Mouse (Mus musculus) right cerebral cortex, adult 2 months (tissue): ENCODE measurements at regions not wholly inside any gene's neighbourhood (a gene's known extent, or its start where the extent isn't known, plus 50 kb on each side); places are given as distances from the start of the nearest gene placed in this dataset.

Experiments
- DNase-seq, 2 experiments: peaks; one replicate each; pipeline ENCODE4 v3.0.0; 2021 to 2022; ENCODE audit warnings: low spot score in 2 of 2

DNA sequence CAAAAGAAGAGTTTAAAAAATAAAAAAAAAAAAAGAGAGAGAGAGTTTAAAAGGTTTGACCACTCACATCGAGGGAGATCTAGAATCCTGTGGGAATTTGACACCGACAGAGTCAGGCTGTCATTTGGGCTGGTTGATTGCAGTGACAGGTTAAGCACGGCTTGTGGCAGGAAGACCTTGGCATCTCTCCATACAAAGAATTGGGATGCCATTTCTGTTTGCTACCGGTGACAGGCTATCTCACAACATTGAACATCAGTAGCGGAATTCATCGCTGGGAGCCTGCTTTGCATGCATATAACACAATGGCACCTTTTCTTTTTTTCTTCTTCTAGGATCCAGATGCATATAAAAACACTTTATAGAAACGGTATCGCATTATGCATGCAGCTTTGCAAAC is 53.7 kb upstream of the Gm26657 start:
- DNase-seq = no peak

DNA sequence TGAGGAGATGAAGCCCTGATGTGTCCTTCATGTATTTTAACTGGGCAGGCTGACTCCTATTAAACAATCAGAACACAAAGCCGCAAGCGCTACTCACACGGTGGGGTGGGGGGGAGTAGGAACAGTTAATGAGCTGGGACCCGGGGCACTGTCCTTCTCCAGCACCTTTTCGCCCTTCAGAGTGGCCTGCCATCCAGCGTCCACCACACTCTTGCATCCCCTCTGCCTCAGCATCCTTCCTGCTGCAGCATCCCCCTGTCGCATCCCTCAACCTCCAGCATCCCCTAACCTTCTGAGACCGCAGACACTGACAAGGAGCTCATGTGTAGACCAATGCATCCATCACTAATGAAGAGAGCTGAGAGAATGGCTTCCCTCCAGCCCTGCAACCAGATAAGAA is 54.2 kb upstream of the Gm26657 start:
- DNase-seq = no peak

DNA sequence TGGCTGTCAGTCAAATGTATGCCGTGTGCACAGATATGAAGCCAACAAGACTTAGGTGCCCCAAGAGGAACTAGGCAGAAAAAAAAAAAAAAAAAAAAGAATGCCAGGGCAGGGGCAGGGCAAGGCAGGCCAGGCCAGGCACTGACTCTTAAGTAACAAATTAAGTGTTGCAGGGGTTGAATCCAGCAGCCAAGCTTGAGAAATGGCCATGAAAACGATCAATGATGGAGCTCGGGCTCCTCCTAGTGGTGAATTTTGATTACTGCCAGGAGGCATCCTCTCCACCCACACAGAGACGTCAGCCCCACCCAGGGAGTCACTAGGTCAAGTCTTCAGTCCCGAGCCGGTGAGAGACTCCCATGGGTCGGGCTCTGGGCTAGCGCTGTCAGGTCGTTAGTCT is 54.7 kb upstream of the Gm26657 start:
- peak; percentile 86 to 89 for DNase-seq

GRCm38 (mm10) chr4:56684031-56684430 is 55.8 kb upstream of the Gm26657 start:
- DNase-seq = no peak

- DNase-seq = no peak
These were observed 58.7 kb upstream of the Gm26657 start for GRCm38 (mm10) chr4:56681121-56681520.

DNA sequence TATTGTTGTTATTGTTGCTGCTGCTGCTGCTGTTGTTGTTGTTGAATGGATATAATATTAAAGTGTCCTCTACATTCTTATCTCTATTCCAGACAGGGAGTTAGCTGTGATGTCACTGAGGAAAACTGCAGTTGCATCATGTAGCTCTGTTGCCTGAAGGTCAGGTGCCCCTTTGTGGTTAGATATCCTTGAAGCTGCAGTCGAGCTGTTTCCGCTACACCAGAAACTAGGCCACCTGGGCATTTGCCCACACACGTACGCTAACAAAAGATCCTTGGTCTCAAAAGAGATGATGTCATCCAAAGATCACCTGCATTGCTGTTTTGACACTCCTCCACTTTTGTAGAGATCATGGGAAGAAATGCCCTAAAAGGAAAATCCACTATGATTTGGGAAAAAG is 66.0 kb upstream of the Gm26657 start:
- no peak for DNase-seq

DNA sequence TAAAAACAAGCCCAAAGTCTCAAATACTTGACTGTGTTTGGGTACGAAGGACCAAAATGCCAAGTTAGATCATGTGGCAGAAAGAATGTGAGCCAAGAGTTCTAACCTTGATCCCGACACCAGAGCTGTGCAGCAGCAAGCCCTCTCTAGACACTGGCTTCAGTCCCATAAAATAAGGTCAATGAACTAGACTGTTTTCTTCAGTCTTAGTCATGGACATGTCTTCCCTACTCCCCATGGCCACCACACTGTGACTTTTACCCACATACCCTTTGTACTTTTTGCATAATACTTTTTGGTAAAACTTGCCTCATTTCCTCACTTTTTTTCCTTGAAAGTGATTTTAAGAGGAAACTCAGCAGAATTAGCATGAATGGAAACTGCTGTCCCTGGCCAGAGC is 74.9 kb upstream of the Gm26657 start:
- no peak for DNase-seq

DNA sequence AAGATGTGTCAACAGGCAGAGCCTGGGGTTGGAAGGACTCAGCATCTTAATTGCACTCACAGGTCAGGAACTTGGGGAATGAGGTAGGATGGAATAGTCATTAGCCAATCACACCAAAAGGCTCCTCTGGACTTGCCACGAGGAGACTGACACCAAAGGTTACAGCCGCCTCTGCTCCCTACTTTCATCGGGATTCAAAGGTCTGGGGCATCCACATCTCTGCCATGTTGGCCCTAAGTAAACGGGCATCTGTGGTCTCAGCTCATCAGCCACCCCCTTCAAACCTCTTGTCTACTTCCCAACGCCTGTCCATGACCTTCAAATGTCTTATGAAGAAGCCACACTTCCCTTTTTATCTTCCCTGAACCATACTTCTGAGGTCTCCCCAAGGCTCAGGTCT is 78.1 kb upstream of the Gm26657 start:
- no peak for DNase-seq

DNA sequence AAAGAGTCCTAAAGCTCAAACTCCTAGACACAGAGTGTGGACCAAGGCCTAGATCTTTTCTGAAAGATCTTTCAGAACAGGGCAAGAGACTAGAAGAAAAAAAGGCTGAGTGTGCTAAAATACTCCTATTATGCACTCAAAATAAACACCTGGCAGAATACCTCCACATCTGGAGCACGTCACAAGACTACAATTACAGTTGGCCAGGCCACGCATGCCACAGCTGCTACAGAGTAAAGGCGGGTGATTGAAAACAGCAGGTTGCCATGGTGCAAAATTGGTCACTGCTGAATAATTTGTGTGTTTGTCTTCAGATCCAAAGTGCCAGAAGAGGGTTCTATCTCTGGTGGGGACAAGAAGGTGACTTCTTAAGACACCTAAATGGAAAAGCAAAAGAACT is 82.8 kb upstream of the Gm26657 start:
- DNase-seq = no peak

DNA sequence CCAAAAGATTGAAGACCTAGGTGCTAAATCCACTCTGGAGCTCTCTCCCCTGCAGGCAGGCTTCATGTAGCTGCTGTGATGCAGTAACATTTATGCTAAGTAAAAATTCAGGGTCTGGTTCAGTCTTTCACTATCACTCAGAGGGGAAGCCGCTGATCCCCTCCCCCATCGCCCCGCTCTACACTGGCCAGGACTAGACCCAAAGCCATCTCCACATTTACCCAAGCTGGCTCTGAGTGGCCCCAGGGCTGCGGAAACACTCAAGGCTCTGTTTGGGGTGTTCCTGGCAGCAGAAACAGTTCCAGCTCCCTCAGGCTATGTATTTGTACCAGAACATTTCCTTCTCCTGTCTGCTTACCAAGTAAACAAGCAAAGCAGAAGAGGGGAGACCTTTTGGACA is 85.5 kb upstream of the Gm26657 start:
- DNase-seq = no peak

- DNase-seq = no peak
These were observed 87.1 kb upstream of the Gm26657 start for GRCm38 (mm10) chr4:56652819-56653218.

GRCm38 (mm10) chr4:56649731-56650130 is 90.1 kb upstream of the Gm26657 start:
- DNase-seq = no peak

- DNase-seq = peak; percentile 17 to 53
These were observed 95.6 kb upstream of the Gm26657 start for GRCm38 (mm10) chr4:56643999-56644962.

GRCm38 (mm10) chr4:56643491-56643890 is 96.4 kb upstream of the Gm26657 start:
- DNase-seq = no peak

DNA sequence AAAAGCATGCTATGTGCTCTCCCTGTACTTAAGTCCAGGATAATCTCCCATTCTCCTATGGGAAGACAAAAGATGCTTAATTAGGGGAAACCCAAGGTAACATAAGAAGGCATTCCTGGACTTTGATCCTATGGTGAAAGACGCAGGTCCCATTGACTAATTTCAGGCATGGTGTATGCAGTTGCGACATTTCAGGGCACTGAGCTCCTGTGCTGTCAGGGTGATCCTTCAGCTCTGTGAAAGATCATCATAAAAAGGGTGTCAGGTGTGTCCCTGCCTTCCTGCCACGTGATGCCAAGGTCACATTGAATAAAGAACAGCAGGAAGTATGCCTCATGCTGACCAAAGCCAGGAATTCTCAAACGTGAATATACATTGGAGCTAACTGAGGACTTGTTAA is 100.2 kb upstream of the Gm26657 start:
- DNase-seq = no peak

GRCm38 (mm10) chr4:56638704-56639478 is 101.0 kb upstream of the Gm26657 start:
- DNase-seq = no peak

DNA sequence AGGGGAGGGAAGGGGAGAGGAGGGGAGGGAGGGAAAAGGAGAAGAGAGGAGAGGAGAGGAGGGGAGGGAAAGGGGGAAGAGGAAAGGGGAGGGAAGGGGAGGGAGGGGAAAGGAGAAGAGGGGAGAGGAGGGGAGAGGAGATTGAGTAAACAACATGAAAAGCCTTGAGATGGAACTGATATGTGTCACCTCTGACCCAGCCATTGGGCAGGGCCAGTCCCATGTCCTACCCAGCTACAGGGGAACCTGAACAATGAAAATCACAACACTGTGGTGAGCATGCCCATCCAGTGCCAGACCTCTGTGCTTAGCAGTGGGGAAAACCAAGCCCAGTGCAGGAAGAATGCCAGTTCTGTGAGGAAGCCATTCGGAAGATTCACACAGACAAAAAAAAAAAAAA is 103.6 kb upstream of the Gm26657 start:
- DNase-seq = no peak

DNA sequence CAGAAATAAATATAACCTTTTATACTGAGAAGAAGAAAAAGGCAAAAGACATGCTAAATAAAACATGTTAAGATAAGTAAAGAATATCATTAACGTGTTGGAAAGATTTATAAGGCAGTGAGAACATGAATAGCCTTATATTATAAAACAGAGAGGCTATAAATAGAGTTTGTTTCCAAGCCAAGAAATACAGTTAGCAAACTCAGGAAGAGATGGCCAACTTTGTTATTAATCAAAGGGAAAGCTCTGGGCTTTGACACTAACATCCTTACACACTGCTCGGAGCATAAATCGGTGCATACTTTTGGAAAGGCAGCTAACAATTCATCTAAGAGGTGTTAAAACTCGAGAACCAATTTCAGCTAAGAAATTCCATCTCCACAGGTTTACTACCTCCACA is 106.3 kb upstream of the Gm26657 start:
- DNase-seq = no peak

- peak; percentile 21 to 39 for DNase-seq
These were observed 109.6 kb upstream of the Gm26657 start for GRCm38 (mm10) chr4:56630251-56630650.

GRCm38 (mm10) chr4:56627206-56627605 is 112.7 kb upstream of the Gm26657 start:
- DNase-seq = no peak

- DNase-seq = peak; percentile 25 to 33
These were observed 118.1 kb upstream of the Gm26657 start for GRCm38 (mm10) chr4:56621782-56622181.

GRCm38 (mm10) chr4:56621356-56621755 is 118.5 kb upstream of the Gm26657 start:
- DNase-seq = peak in 1 of 2 experiments; percentile 15

DNA sequence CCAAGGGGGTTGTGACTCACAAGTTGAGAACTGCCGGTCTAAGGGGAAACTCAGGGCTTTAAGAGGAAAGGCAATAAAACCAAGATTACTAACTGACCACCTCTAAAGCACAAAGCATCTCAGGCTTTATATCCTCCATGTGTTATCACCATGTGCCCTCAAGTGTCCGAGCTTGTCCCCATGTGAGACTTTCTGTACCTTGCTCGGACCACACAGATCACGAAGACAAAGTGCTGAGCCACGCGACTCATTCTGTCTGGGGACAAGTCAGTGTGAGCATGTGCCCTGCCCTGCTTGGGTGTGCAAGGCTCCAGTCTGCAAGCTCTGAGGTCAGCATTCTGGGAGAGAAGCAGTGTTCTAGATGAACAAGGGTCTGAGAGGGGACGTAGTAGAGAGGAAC is 119.2 kb upstream of the Gm26657 start:
- no peak for DNase-seq
